Mouse (Mus musculus) stomach, postnatal 0 days (tissue): ENCODE results near the gene Skint6.

ENCODE experiments used
- CTCF ChIP-seq: IDR thresholded peaks from 2 replicates; pipeline ENCODE4 v1.5.1; 2016; ENCODE audit warnings: antibody characterized with exemption, low read depth, mild to moderate bottlenecking, moderate library complexity
- EP300 ChIP-seq: optimal IDR thresholded peaks from 2 replicates; pipeline ENCODE3; 2016; ENCODE audit warnings: antibody characterized with exemption

DNA sequence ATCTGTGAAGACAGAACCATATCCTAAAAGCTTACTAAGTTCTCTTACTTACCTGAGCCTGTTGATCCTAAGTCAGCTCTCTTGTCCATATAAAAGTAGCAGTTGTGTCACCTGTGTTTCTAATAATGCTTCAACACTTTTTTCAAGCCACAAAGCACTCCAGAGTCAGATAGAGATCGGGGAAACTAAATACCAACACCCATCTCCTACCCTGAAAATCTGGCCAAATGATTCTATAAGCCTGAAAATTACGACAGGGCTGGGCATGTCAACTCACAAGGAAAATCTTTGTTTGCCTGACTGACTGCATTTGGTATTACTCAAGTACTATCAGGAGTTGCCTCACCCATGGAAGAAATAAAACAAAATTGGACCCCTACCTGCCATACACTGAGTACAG, at the start of gene Skint6:
- TF ChIP-seq CTCF (no peak), EP300 (no peak)
